Comparison of ENCODE assay signal across 8 mouse cellular contexts in the genomic region with DNA sequence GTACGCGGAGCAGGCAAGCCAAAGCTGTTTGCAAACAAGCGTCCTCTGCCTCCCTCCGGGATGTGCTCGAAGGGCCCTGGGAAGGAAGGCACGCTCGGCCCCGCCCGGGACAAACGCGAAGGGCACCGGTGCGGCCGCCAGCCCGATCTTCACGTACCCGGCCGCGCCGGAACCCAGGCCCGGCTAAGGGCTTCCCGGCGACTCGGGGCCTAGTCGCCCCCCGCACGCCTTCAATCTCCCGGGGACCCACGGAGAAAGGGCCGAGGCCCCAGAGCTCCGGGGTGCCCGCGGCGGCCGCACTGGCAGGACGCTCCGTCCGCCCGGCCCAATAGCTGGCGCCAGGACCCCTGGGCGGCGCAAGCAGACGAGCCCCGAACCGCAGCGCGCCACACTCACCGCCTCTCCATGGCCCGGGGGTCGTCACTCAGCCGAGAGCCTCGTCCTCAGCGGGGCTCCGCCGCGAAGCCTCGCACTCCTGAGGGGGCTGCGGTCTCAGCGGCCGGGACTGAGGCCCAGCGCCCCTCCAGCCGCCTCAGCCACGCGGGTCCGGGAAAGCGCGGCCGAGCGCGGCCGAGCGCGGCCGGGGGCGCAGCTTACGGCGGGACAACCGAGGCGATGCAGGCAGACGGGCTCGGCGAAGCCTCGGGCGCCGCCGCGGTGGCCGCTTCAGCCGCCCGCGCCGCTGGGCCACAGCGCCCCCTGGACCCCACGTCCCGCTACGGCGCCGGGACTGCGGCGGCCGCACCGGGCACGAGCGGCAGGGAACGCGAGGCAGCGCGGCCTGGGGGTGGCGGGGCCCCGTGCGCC. TPM values are rescaled to one million over a fixed set of nuclear protein-coding genes. Genes with fewer than 3 reads are reported as not detected.
DNase-seq lines count a peak whose midpoint lies in the region; ATAC-seq and TF ChIP-seq lines count a peak whose summit lies in the region.

A gene (minus strand): TSS at position 742 of the 807 bp plus-strand sequence.

- peak within 1 kb of the TSS; percentile 95 for H3K4me3 ChIP-seq in hindbrain, postnatal 0 days (ENCODE audit: low read length)
- H3K4me3 ChIP-seq in megakaryocyte, embryonic 14.5 days (replicated peaks), result peak within 1 kb of the TSS; percentile 93

- no peaks in the 10 kb centered on the region for H3K36me3 ChIP-seq in hindbrain, postnatal 0 days (ENCODE audit: insufficient read depth, low read length)
- no peaks in the 10 kb centered on the region for H3K36me3 ChIP-seq in megakaryocyte, embryonic 14.5 days (replicated peaks; ENCODE audit: low read length)

- under 1% methylated on average over 82 of the region's 111 CpGs for WGBS in hindbrain, postnatal 0 days

- no peaks in the 10 kb centered on the region for H3K4me1 ChIP-seq in hindbrain, postnatal 0 days (ENCODE audit: insufficient read depth, low read length)
- H3K4me1 ChIP-seq in megakaryocyte, embryonic 14.5 days, result peaks cover 13% of the 10 kb centered on the region

- peak within 1 kb of the TSS; percentile 75 for H3K4me2 ChIP-seq in hindbrain, postnatal 0 days (ENCODE audit: low read depth, low read length)

- ATAC-seq in hindbrain, postnatal 0 days, result peak; percentile 92

- peak; percentile 9 for TF ChIP-seq CTCF in hindbrain, postnatal 0 days (IDR thresholded peaks at IDR 0.05; ENCODE audit: low read depth)

- peak; percentile 79 for DNase-seq in ZHBTc4 (ENCODE audit: low read depth, low spot score)
- DNase-seq in cerebellum, postnatal 36 days, result peak; percentile 79 to 86
- DNase-seq in gastrocnemius, adult 8-10 months (ENCODE audit: low spot score in 2 of 2), result peak; percentile 71 to 79
- peak; percentile 88 for DNase-seq in hindbrain, postnatal 0 days (ENCODE audit: low spot score)
- peak; percentile 45 to 88 for DNase-seq in left cerebral cortex, postnatal 10 days (ENCODE audit: extremely low spot score in 1 of 2, low spot score in 2 of 2)
- peak; percentile 62 to 74 for DNase-seq in right cerebral cortex, adult 2 months (ENCODE audit: low spot score in 2 of 2)
- DNase-seq in urinary bladder, postnatal 10 days (ENCODE audit: low spot score), result peak; percentile 21

- peak within 1 kb of the TSS; percentile 96 for H3K9ac ChIP-seq in hindbrain, postnatal 0 days (replicated peaks; ENCODE audit: low read length)

- intact Hi-C loops in left cerebral cortex, postnatal 10 days (cut with DNase I), result no loop called here

- no peaks in the 10 kb centered on the region for H3K9me3 ChIP-seq in hindbrain, postnatal 0 days (ENCODE audit: low read length)
- H3K9me3 ChIP-seq in megakaryocyte, embryonic 14.5 days, result no peaks in the 10 kb centered on the region

- no peaks in the 10 kb centered on the region for H3K27me3 ChIP-seq in hindbrain, postnatal 0 days (ENCODE audit: insufficient read depth, low read length)
- peaks cover 54% of the 10 kb centered on the region for H3K27me3 ChIP-seq in megakaryocyte, embryonic 14.5 days (replicated peaks)

- peak within 1 kb of the TSS; percentile 97 for H3K27ac ChIP-seq in hindbrain, postnatal 0 days

RNA-seq across cellular contexts. Expression of the gene that starts here (rescaled TPM):
- total RNA-seq in gastrocnemius, adult 8-10 months (2022), result 10 to 100 TPM; 54.2 to 75.2 (median 64.2) TPM
- total RNA-seq in hindbrain, postnatal 0 days (2014; rRNA removed), result 25.9 and 28.5 TPM in 2 replicates
- 9.2 and 10.0 TPM in 2 replicates for polyA plus RNA-seq in hindbrain, postnatal 0 days (2015; fragmentation: Nextera tagmentation; extraction: Ambion mirVana)
- 10 to 100 TPM; 50.4 to 50.8 TPM for total RNA-seq in left cerebral cortex, postnatal 10 days (2021)
- polyA plus RNA-seq in megakaryocyte, embryonic 14.5 days (2012; ENCODE audit: insufficient read depth, low replicate concordance), result 0.01 TPM in 1 of 2 replicates, not detected in the other

Comparison
In these comparisons a context has a peak if more than half of its experiments do, and no peak if none do; other contexts are left out.
1. Peak in every context shown above with its lines: DNase-seq, ATAC-seq, H3K4me3 ChIP-seq and H3K27ac ChIP-seq.
2. RNA of the gene that starts here (polyA plus RNA-seq): 9.2 to 10.0 TPM in hindbrain, postnatal 0 days; 0.01 TPM in megakaryocyte, embryonic 14.5 days; every median in the first group is over 10 times any median in the second.
3. DNase-seq: peak in every context shown above with its lines; median percentile 88 in hindbrain, postnatal 0 days; 82 in cerebellum, postnatal 36 days; 79 in ZHBTc4; 75 in gastrocnemius, adult 8-10 months; 68 in right cerebral cortex, adult 2 months; 66 in left cerebral cortex, postnatal 10 days; 21 in urinary bladder, postnatal 10 days.